Mouse (Mus musculus): Measurements from ENCODE around the gene Kcnq1.

GRCm38 (mm10) chr7:143328185-143328915 lies 222.2 kb downstream of the Kcnq1 start:
- no peak for TF ChIP-seq POLR2A (IDR thresholded peaks at IDR 0.05; ENCODE audit: borderline replicate concordance, extremely low read depth, low read depth, low read length)
- TF ChIP-seq CTCF (IDR thresholded peaks at IDR 0.05; ENCODE audit: insufficient read depth, low read length) = no peak
